Mouse (Mus musculus) G1E (cell line): Measurements from ENCODE around the gene Il24.

Source experiments
- CTCF ChIP-seq: IDR thresholded peaks from 2 replicates; pipeline ENCODE4 v1.5.1; 2012; ENCODE audit warnings: low read depth, low read length, inconsistent platforms, mixed read lengths
- GATA1 ChIP-seq: IDR thresholded peaks from 2 replicates; pipeline ENCODE4 v1.6.1; 2012; ENCODE audit warnings: borderline replicate concordance, low read length, inconsistent platforms, mixed read lengths
- GATA2 ChIP-seq: IDR thresholded peaks from 2 replicates; pipeline ENCODE4 v1.6.1; 2012; ENCODE audit warnings: low read depth, low read length, inconsistent platforms, borderline replicate concordance
- POLR2AphosphoS5 ChIP-seq: IDR thresholded peaks from 2 replicates; pipeline ENCODE4 v1.6.1; 2012; ENCODE audit warnings: low read depth, low read length, inconsistent platforms; ENCODE audit not compliant: insufficient replicate concordance
- TAL1 ChIP-seq: conservative IDR thresholded peaks from 2 replicates; pipeline ENCODE4 v1.6.1; 2012; ENCODE audit warnings: low read depth, low read length, inconsistent platforms, mixed read lengths

DNA sequence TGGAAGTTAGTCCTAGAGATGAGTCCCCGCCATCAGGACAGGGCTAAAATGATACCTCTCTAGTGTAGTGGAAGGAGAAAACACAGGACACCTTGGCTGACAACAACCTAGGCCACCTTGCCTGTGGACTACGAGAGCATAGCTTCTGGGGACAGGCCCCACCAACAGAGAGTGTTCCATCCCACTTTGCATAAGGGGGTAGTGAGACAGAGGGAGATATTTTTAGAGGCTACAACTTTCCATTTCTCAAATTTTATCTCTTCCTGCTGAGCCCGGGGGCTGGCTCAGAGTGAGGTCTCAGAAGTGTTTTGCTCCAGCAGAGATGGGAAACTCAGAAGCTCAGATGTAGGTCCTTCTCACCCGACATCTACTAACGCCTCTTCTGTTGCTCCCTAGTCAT lies 36.8 kb downstream of the Il24 start:
- TF ChIP-seq CTCF (no peak), POLR2AphosphoS5 (no peak), TAL1 (no peak), GATA1 (no peak), GATA2 (no peak)
